Mouse (Mus musculus) heart, embryonic 11.5 days (tissue): Measurements from ENCODE around the gene Hyal1. TPM values are rescaled to one million over a fixed set of nuclear protein-coding genes. Genes with fewer than 3 reads are reported as not detected.
A peak's percentile ranks its signal among the peaks of the same experiment; 100 is the strongest.

ENCODE experiments used
- ATAC-seq: fragments of 200-750 bp; cut with Nextera tagmentation; replicated peaks from 2 replicates; pipeline ENCODE4 v1.8.0; 2017; ENCODE audit warnings: moderate library complexity; ENCODE audit not compliant: insufficient number of reproducible peaks, low FRiP score, low TSS enrichment
- H3K27ac ChIP-seq: fragments of 300-500 bp; sonication (generic); 2 replicates; pipeline ENCODE4 v1.5.1; 2014; ENCODE audit warnings: mild to moderate bottlenecking, low read depth, low read length
- H3K27me3 ChIP-seq: fragments of 300-500 bp; sonication (generic); 2 replicates; pipeline ENCODE4 v1.6.1; 2014; ENCODE audit warnings: mild to moderate bottlenecking, low read length, mixed read lengths; ENCODE audit not compliant: control insufficient read depth, insufficient read depth
- H3K36me3 ChIP-seq: fragments of 300-500 bp; sonication (generic); 2 replicates; pipeline ENCODE4 v1.6.1; 2014; ENCODE audit warnings: mild to moderate bottlenecking, low read length, moderate library complexity, mixed read lengths; ENCODE audit not compliant: control insufficient read depth, insufficient read depth
- H3K4me1 ChIP-seq: fragments of 300-500 bp; sonication (generic); 2 replicates; pipeline ENCODE4 v1.6.1; 2014; ENCODE audit warnings: low read length; ENCODE audit not compliant: control insufficient read depth, insufficient read depth
- H3K4me2 ChIP-seq: fragments of 300-500 bp; sonication (generic); 2 replicates; pipeline ENCODE4 v1.6.1; 2014; ENCODE audit warnings: mild to moderate bottlenecking, moderate library complexity
- H3K4me3 ChIP-seq: fragments of 300-500 bp; sonication (generic); 2 replicates; pipeline ENCODE4 v1.5.1; 2014; ENCODE audit warnings: low read depth, low read length
- H3K9ac ChIP-seq: fragments of 300-500 bp; sonication (generic); 2 replicates; pipeline ENCODE4 v1.6.1; 2014; ENCODE audit warnings: mild to moderate bottlenecking, low read depth, low read length, moderate library complexity
- H3K9me3 ChIP-seq: fragments of 300-500 bp; sonication (generic); replicated peaks from 2 replicates; pipeline ENCODE4 v1.6.1; 2016; ENCODE audit warnings: low read length; ENCODE audit not compliant: control insufficient read depth
- WGBS: fragments of 180-500 bp; shearing (Covaris S2); extraction: QIAGEN DNeasy Blood & Tissue Kit; methylation state at CpG from one replicate; pipeline ENCODE4 v1.1.7; 2014; ENCODE audit not compliant: insufficient replicate concordance; 5-methylcytosine and 5-hydroxymethylcytosine counted together
- polyA plus RNA-seq: library from polyadenylated mRNA; unstranded; fragments of >200 nt; fragmentation: Nextera tagmentation; extraction: Ambion mirVana; gene quantifications from 2 replicates; pipeline ENCODE4 v1.2.1, GENCODE M21; 2014

Gene Hyal1
- polyA plus RNA-seq, 1 experiment from 2014 or later = 3.5 TPM

- H3K4me2 ChIP-seq = no peak overlapping the region
- H3K27me3 ChIP-seq = peaks cover under 1% of the 10 kb centered on the region; the same call in 1 of the 2 replicates
- 78% methylated on average over 11 of the region's 11 CpGs for WGBS
- no peak overlapping the region for H3K4me3 ChIP-seq
- no peak for ATAC-seq
- H3K9ac ChIP-seq = peak overlapping the region; percentile 24; the same call in 1 of the 2 replicates
- H3K27ac ChIP-seq = no peak overlapping the region
- peaks cover 42% of the 10 kb centered on the region for H3K4me1 ChIP-seq
- no peaks in the 10 kb centered on the region for H3K9me3 ChIP-seq
- peaks cover 33% of the 10 kb centered on the region for H3K36me3 ChIP-seq
Observed at GRCm38 (mm10) chr9:107593101-107593976, 16.6 kb downstream of the Hyal1 start.

- H3K27me3 ChIP-seq = peaks cover 11% of the 10 kb centered on the region
- no peak overlapping the region for H3K4me2 ChIP-seq
- H3K27ac ChIP-seq = no peak overlapping the region
- H3K36me3 ChIP-seq = peaks cover 33% of the 10 kb centered on the region
- no peak for ATAC-seq
- no peak overlapping the region for H3K4me3 ChIP-seq
- WGBS = 80% methylated on average over 8 of the region's 8 CpGs
- no peaks in the 10 kb centered on the region for H3K9me3 ChIP-seq
- peaks cover 33% of the 10 kb centered on the region for H3K4me1 ChIP-seq
- no peak overlapping the region for H3K9ac ChIP-seq
Observed at GRCm38 (mm10) chr9:107594281-107595062, 17.7 kb downstream of the Hyal1 start.

GRCm38 (mm10) chr9:107596619-107597569 is 20.2 kb downstream of the Hyal1 start:
- Histone ChIP-seq H3K27ac (peak overlapping the region; percentile 91), H3K9me3 (no peaks in the 10 kb centered on the region), H3K27me3 (peaks cover 25% of the 10 kb centered on the region), H3K36me3 (peaks cover 17% of the 10 kb centered on the region), H3K4me1 (peaks cover 24% of the 10 kb centered on the region), H3K4me3 (peak overlapping the region; percentile 30), H3K4me2 (peak overlapping the region; percentile 65), H3K9ac (peak overlapping the region; percentile 65)
- ATAC-seq = no peak
- 68% methylated on average over 11 of the region's 11 CpGs for WGBS

- Histone ChIP-seq H3K9me3 (no peaks in the 10 kb centered on the region), H3K4me3 (no peak overlapping the region), H3K27me3 (peaks cover 25% of the 10 kb centered on the region), H3K36me3 (peaks cover 5% of the 10 kb centered on the region; the same call in 1 of the 2 replicates), H3K4me2 (no peak overlapping the region), H3K27ac (no peak overlapping the region), H3K4me1 (peaks cover 23% of the 10 kb centered on the region), H3K9ac (no peak overlapping the region)
- no peak for ATAC-seq
- WGBS = 69% methylated on average over 5 of the region's 5 CpGs
Observed at GRCm38 (mm10) chr9:107598385-107598784, 21.7 kb downstream of the Hyal1 start.

- Histone ChIP-seq H3K27me3 (peaks cover 31% of the 10 kb centered on the region), H3K9me3 (no peaks in the 10 kb centered on the region), H3K27ac (no peak overlapping the region), H3K36me3 (no peaks in the 10 kb centered on the region), H3K9ac (no peak overlapping the region), H3K4me2 (no peak overlapping the region), H3K4me3 (no peak overlapping the region), H3K4me1 (peaks cover 29% of the 10 kb centered on the region)
- WGBS = 73% methylated on average over 9 of the region's 9 CpGs
- ATAC-seq = no peak
Observed at GRCm38 (mm10) chr9:107599433-107599832, 22.7 kb downstream of the Hyal1 start.

GRCm38 (mm10) chr9:107599842-107600241 is 23.1 kb downstream of the Hyal1 start:
- no peak for ATAC-seq
- Histone ChIP-seq H3K27me3 (peaks cover 32% of the 10 kb centered on the region), H3K4me2 (no peak overlapping the region), H3K36me3 (no peaks in the 10 kb centered on the region), H3K27ac (no peak overlapping the region), H3K9me3 (no peaks in the 10 kb centered on the region), H3K9ac (no peak overlapping the region), H3K4me3 (no peak overlapping the region), H3K4me1 (peaks cover 33% of the 10 kb centered on the region)
- WGBS = 59% methylated on average over 14 of the region's 14 CpGs

GRCm38 (mm10) chr9:107600745-107601144 is 24.0 kb downstream of the Hyal1 start:
- Histone ChIP-seq H3K27me3 (peaks cover 36% of the 10 kb centered on the region), H3K4me1 (peaks cover 39% of the 10 kb centered on the region), H3K36me3 (no peaks in the 10 kb centered on the region), H3K4me2 (no peak overlapping the region), H3K9me3 (no peaks in the 10 kb centered on the region), H3K27ac (no peak overlapping the region), H3K9ac (no peak overlapping the region), H3K4me3 (no peak overlapping the region)
- 73% methylated on average over 12 of the region's 12 CpGs for WGBS
- ATAC-seq = no peak

- WGBS = 84% methylated on average over 11 of the region's 11 CpGs
- no peak for ATAC-seq
- peaks cover 38% of the 10 kb centered on the region for H3K27me3 ChIP-seq
Observed at GRCm38 (mm10) chr9:107601275-107601674, 24.5 kb downstream of the Hyal1 start.

More at GRCm38 (mm10) chr9:107601275-107601674, 24.5 kb downstream of the Hyal1 start:
- Histone ChIP-seq H3K9ac (no peak overlapping the region), H3K4me3 (no peak overlapping the region), H3K4me2 (no peak overlapping the region), H3K27ac (no peak overlapping the region), H3K9me3 (no peaks in the 10 kb centered on the region), H3K4me1 (peaks cover 34% of the 10 kb centered on the region), H3K36me3 (no peaks in the 10 kb centered on the region)
